In genomic region chr1:59405370-59405769, GRCm38 (mm10) we compare ENCODE assay signal across 18 mouse cellular contexts.
DNase-seq lines count a peak whose midpoint lies in the region; ATAC-seq and TF ChIP-seq lines count a peak whose summit lies in the region.
"Had no signal": no experiment of that assay in that cellular context is flagged by ENCODE, and none has a peak within 500 bp of the region (broad histone marks: within the 10 kb centered on the region; RNA-seq: fewer than 3 reads in every experiment).

No protein-coding gene starts in this region.

- no peak for TF ChIP-seq CTCF in hindbrain, postnatal 0 days (IDR thresholded peaks at IDR 0.05; ENCODE audit: low read depth)
- TF ChIP-seq CTCF in layer of hippocampus, adult 2 months (conservative IDR thresholded peaks at IDR 0.05) = no peak

- no peaks in the 10 kb centered on the region for H3K36me3 ChIP-seq in hindbrain, postnatal 0 days (ENCODE audit: insufficient read depth, low read length)
- H3K36me3 ChIP-seq in hindbrain, embryonic 16.5 days (ENCODE audit: control insufficient read depth, insufficient read depth, low read length) = no peaks in the 10 kb centered on the region
- H3K36me3 ChIP-seq: embryonic facial prominence, embryonic 15.5 days; hindbrain, embryonic 15.5 days; limb, embryonic 15.5 days; liver, embryonic 15.5 days; midbrain, embryonic 12.5 days had no signal

- peak; percentile 55 for DNase-seq in hindbrain, postnatal 0 days (ENCODE audit: low spot score)
- DNase-seq in cerebellum, adult 11 months = peak; percentile 68
- DNase-seq in cerebellum, adult 8-10 months = peak; percentile 71
- no peak for DNase-seq in layer of hippocampus, adult 2 months (ENCODE audit: low spot score in 2 of 2)
- no peak for DNase-seq in urinary bladder, adult 18-20 months (ENCODE audit: low spot score in 2 of 2)
- no peak for DNase-seq in adrenal gland, postnatal 4 days (ENCODE audit: low spot score in 2 of 2)
- no peak for DNase-seq in gastrocnemius, postnatal 25 days
- DNase-seq: heart, postnatal 10 days; thymus, postnatal 14 days had no signal

- no peak overlapping the region for H3K4me3 ChIP-seq in hindbrain, postnatal 0 days (ENCODE audit: low read length)
- H3K4me3 ChIP-seq in hindbrain, embryonic 16.5 days (ENCODE audit: low read length) = no peak overlapping the region
- no peak overlapping the region for H3K4me3 ChIP-seq in layer of hippocampus, adult 2 months
- H3K4me3 ChIP-seq: embryonic facial prominence, embryonic 15.5 days; hindbrain, embryonic 15.5 days; limb, embryonic 15.5 days; liver, embryonic 15.5 days; midbrain, embryonic 12.5 days had no signal

- no peaks in the 10 kb centered on the region for H3K27me3 ChIP-seq in hindbrain, postnatal 0 days (ENCODE audit: insufficient read depth, low read length)
- no peaks in the 10 kb centered on the region for H3K27me3 ChIP-seq in hindbrain, embryonic 16.5 days (replicated peaks; ENCODE audit: control insufficient read depth, insufficient read depth, low read length)
- H3K27me3 ChIP-seq: embryonic facial prominence, embryonic 15.5 days; hindbrain, embryonic 15.5 days; limb, embryonic 15.5 days; liver, embryonic 15.5 days; midbrain, embryonic 12.5 days had no signal

- ATAC-seq in hindbrain, postnatal 0 days = peak; percentile 62
- no peak; the same call in 1 of the 2 replicates for ATAC-seq in hindbrain, embryonic 16.5 days
- ATAC-seq: intestine, postnatal 0 days had no signal

- no peak overlapping the region for H3K4me2 ChIP-seq in hindbrain, postnatal 0 days (ENCODE audit: low read depth, low read length)
- H3K4me2 ChIP-seq in hindbrain, embryonic 16.5 days (ENCODE audit: low read length) = no peak overlapping the region
- H3K4me2 ChIP-seq: embryonic facial prominence, embryonic 15.5 days; heart, embryonic 11.5 days; hindbrain, embryonic 15.5 days; limb, embryonic 15.5 days; liver, embryonic 15.5 days; midbrain, embryonic 12.5 days had no signal

- 52% methylated on average over 8 of the region's 8 CpGs for WGBS in hindbrain, postnatal 0 days
- WGBS in hindbrain, embryonic 16.5 days = 80% methylated on average over 8 of the region's 8 CpGs

- no peaks in the 10 kb centered on the region for H3K9me3 ChIP-seq in hindbrain, postnatal 0 days (ENCODE audit: low read length)
- no peaks in the 10 kb centered on the region for H3K9me3 ChIP-seq in hindbrain, embryonic 16.5 days (ENCODE audit: control insufficient read depth, low read length)
- H3K9me3 ChIP-seq: embryonic facial prominence, embryonic 15.5 days; hindbrain, embryonic 15.5 days; limb, embryonic 15.5 days; liver, embryonic 15.5 days; midbrain, embryonic 12.5 days had no signal

- H3K27ac ChIP-seq in hindbrain, postnatal 0 days = 0 out of 2 replicates have a peak overlapping the region, but pooled peaks have one; percentile 8
- no peak overlapping the region for H3K27ac ChIP-seq in hindbrain, embryonic 16.5 days (ENCODE audit: low read depth, low read length)
- peak overlapping the region; percentile 68; the same call in 1 of the 2 replicates for H3K27ac ChIP-seq in layer of hippocampus, adult 2 months
- H3K27ac ChIP-seq: embryonic facial prominence, embryonic 15.5 days; hindbrain, embryonic 15.5 days; kidney, postnatal 0 days; limb, embryonic 15.5 days; liver, embryonic 15.5 days; midbrain, embryonic 12.5 days had no signal

- no peaks in the 10 kb centered on the region for H3K4me1 ChIP-seq in hindbrain, postnatal 0 days (ENCODE audit: insufficient read depth, low read length)
- no peaks in the 10 kb centered on the region for H3K4me1 ChIP-seq in hindbrain, embryonic 16.5 days (ENCODE audit: control insufficient read depth, insufficient read depth, low read depth, low read length)
- H3K4me1 ChIP-seq: hindbrain, embryonic 15.5 days; liver, embryonic 15.5 days; midbrain, embryonic 12.5 days had no signal

- no peak overlapping the region for H3K9ac ChIP-seq in hindbrain, postnatal 0 days (replicated peaks; ENCODE audit: low read length)
- H3K9ac ChIP-seq in hindbrain, embryonic 16.5 days (ENCODE audit: low read depth, low read length) = no peak overlapping the region
- H3K9ac ChIP-seq: embryonic facial prominence, embryonic 15.5 days; hindbrain, embryonic 15.5 days; limb, embryonic 15.5 days; liver, embryonic 15.5 days; midbrain, embryonic 12.5 days had no signal

Comparison
In these comparisons a context has a peak if more than half of its experiments do, and no peak if none do; other contexts are left out.
1. DNase-seq: peak in hindbrain, postnatal 0 days (single experiment), cerebellum, adult 11 months (single experiment) and cerebellum, adult 8-10 months (single experiment); none in layer of hippocampus, adult 2 months (0 of 2), urinary bladder, adult 18-20 months (0 of 2), adrenal gland, postnatal 4 days (0 of 2) and gastrocnemius, postnatal 25 days (single experiment).